ENCODE assay signal across 8 mouse cellular contexts in the genomic region with DNA sequence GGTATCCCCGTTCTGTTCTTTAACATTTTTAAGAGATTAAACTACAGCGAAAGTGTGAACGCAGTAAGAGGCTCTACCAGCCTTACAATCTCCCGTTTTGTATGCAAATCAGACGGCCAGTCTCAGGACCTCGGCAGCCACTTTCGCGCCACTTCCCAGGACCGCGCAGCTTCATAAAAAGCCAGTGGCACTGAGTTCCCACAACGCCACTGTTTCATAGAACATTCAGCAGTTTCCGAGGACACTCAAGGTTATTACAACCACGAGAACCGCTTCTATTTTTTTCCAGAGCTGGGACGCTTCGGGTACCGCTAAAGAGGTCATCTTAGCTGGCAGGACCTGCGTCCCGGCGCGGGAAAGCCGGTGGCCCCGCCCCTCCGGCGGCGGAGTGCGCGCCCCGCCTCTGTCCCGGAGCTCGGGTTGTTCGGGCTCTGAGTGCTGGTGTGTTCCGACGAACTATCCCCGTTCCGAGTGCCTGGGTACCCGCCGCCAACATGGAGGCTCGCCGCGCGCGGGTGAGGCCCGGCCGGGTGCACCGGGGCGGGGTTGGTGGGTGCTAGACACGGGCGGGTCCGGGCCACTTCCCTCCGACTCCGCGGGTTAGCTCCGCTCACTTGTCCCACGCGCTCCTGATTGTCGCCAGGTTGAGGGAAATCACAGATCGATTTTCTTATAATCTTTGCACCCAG. TPM values are rescaled to one million over a fixed set of nuclear protein-coding genes. Genes with fewer than 3 reads are reported as not detected.
A peak's percentile ranks its signal among the peaks of the same experiment; 100 is the strongest.
DNase-seq lines count a peak whose midpoint lies in the region; ATAC-seq lines count a peak whose summit lies in the region.

A gene (plus strand): TSS at position 363 of the 689 bp plus-strand sequence.

- WGBS in intestine, embryonic 16.5 days = under 1% methylated on average over 58 of the region's 58 CpGs
- under 1% methylated on average over 58 of the region's 58 CpGs for WGBS in midbrain, embryonic 10.5 days

- peak within 1 kb of the TSS; percentile 81 for H3K4me2 ChIP-seq in intestine, embryonic 16.5 days (ENCODE audit: low read depth, low read length)

- H3K9ac ChIP-seq in intestine, embryonic 16.5 days (ENCODE audit: low read depth, low read length) = peak within 1 kb of the TSS; percentile 80

- ATAC-seq in intestine, embryonic 16.5 days = peak; percentile 87

- H3K4me1 ChIP-seq in intestine, embryonic 16.5 days (ENCODE audit: control insufficient read depth, insufficient read depth, low read length) = peaks cover 29% of the 10 kb centered on the region
- H3K4me1 ChIP-seq in midbrain, embryonic 10.5 days = peaks cover 62% of the 10 kb centered on the region

- H3K36me3 ChIP-seq in intestine, embryonic 16.5 days (ENCODE audit: control insufficient read depth, insufficient read depth, low read length) = 0 out of 2 replicates have a peak, but pooled peaks cover 8% of the 10 kb centered on the region
- H3K36me3 ChIP-seq in midbrain, embryonic 10.5 days = peaks cover 22% of the 10 kb centered on the region

- intact Hi-C loops in left cerebral cortex, postnatal 36 days (cut with DNase I) = loop anchor here (5.0 kb wide), 1 partner anchor 801 kb away; no protein-coding TSS in a partner anchor

- peak within 1 kb of the TSS; percentile 90 for H3K4me3 ChIP-seq in intestine, embryonic 16.5 days (ENCODE audit: low read length)
- H3K4me3 ChIP-seq in midbrain, embryonic 10.5 days = peak within 1 kb of the TSS; percentile 70

- H3K27ac ChIP-seq in intestine, embryonic 16.5 days (ENCODE audit: low read length) = peak within 1 kb of the TSS; percentile 94
- H3K27ac ChIP-seq in midbrain, embryonic 10.5 days (replicated peaks) = peak within 1 kb of the TSS; percentile 98

- no peaks in the 10 kb centered on the region for H3K27me3 ChIP-seq in intestine, embryonic 16.5 days (replicated peaks; ENCODE audit: control insufficient read depth, insufficient read depth, low read length)
- H3K27me3 ChIP-seq in midbrain, embryonic 10.5 days (ENCODE audit: low read depth, poor library complexity, severe bottlenecking) = peaks cover 27% of the 10 kb centered on the region

- H3K9me3 ChIP-seq in intestine, embryonic 16.5 days (ENCODE audit: control insufficient read depth, low read length) = no peaks in the 10 kb centered on the region
- H3K9me3 ChIP-seq in midbrain, embryonic 10.5 days (replicated peaks) = no peaks in the 10 kb centered on the region

- peak; percentile 90 for DNase-seq in adrenal gland, adult 2 months
- peak; percentile 76 for DNase-seq in embryo, embryonic 11.5 days (ENCODE audit: low read depth, low spot score)
- DNase-seq in gastrocnemius, postnatal 4 days (ENCODE audit: low spot score in 2 of 2) = peak; percentile 53 to 78
- peak; percentile 67 for DNase-seq in left cerebral cortex, postnatal 36 days (ENCODE audit: low spot score in 2 of 2)
- DNase-seq in midbrain, embryonic 10.5 days (ENCODE audit: low spot score) = peak; percentile 89
- peak; percentile 18 to 28 for DNase-seq in right cerebral cortex, postnatal 36 days (ENCODE audit: low spot score in 2 of 2)
- peak; percentile 90 for DNase-seq in yolk sac, embryonic 10.5 days (ENCODE audit: low spot score)

RNA-seq across cellular contexts. Expression of the gene that starts here (rescaled TPM):
- 1 to 10 TPM; 2.0 to 4.6 TPM for total RNA-seq in adrenal gland, adult 2 months (2021)
- 1.0 and 1.7 TPM in 2 replicates for polyA plus RNA-seq in adrenal gland, adult 2 months (2012; rRNA removed)
- 10 to 100 TPM; 16.4 to 17.6 TPM for total RNA-seq in gastrocnemius, postnatal 4 days (2021)
- polyA plus RNA-seq in intestine, embryonic 16.5 days (2015; fragmentation: Nextera tagmentation; extraction: Ambion mirVana) = 94.9 and 111 TPM in 2 replicates
- total RNA-seq in left cerebral cortex, postnatal 36 days (2021) = 1 to 10 TPM; 5.1 TPM
- 207 and 237 TPM in 2 replicates for polyA plus RNA-seq in midbrain, embryonic 10.5 days (2016; fragmentation: Nextera tagmentation; extraction: Ambion mirVana)

Comparison
In these comparisons a context has a peak if more than half of its experiments do, and no peak if none do; other contexts are left out.
1. Peak in every context shown above with its lines: DNase-seq, ATAC-seq, H3K4me3 ChIP-seq and H3K27ac ChIP-seq.
2. RNA of the gene that starts here (polyA plus RNA-seq): 207 to 237 TPM in midbrain, embryonic 10.5 days and 94.9 to 111 TPM in intestine, embryonic 16.5 days; 1.0 to 1.7 TPM in adrenal gland, adult 2 months; every median in the first group is over 10 times any median in the second.
3. DNase-seq: peak in every context shown above with its lines; median percentile 90 in adrenal gland, adult 2 months; 90 in yolk sac, embryonic 10.5 days; 89 in midbrain, embryonic 10.5 days; 76 in embryo, embryonic 11.5 days; 67 in left cerebral cortex, postnatal 36 days; 66 in gastrocnemius, postnatal 4 days; 23 in right cerebral cortex, postnatal 36 days.